7 mouse cellular contexts compared by ENCODE assay signal in the genomic region with DNA sequence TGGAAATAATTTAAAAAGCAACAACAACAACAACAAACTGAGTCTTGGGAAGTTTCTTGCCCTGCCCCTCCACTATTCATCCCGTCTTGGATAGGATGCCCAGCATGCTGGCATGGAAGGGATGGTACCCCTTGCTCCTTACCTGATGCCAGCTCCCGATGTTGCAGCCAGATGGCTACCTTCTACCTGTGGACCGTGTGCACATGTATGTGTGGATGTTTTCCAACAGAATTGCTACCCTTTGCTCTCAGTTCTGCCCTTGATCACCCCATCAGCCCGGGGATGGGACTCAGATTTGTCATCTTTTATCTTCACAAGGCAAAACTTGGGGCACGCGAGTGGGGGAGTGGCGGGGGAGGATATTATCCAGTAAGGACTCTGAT. TPM values are rescaled to one million over a fixed set of nuclear protein-coding genes. Genes with fewer than 3 reads are reported as not detected.
DNase-seq lines count a peak whose midpoint lies in the region; ATAC-seq and TF ChIP-seq lines count a peak whose summit lies in the region.

No protein-coding gene starts in this region.

- 0 out of 2 replicates have a peak, but pooled peaks cover 2% of the 10 kb centered on the region for H3K36me3 ChIP-seq in liver, embryonic 11.5 days (ENCODE audit: control insufficient read depth, insufficient read depth, low read length)
- no peaks in the 10 kb centered on the region; the same call in 1 of the 2 replicates for H3K36me3 ChIP-seq in embryonic facial prominence, embryonic 15.5 days
- H3K36me3 ChIP-seq in intestine, postnatal 0 days (ENCODE audit: control insufficient read depth, insufficient read depth) = no peaks in the 10 kb centered on the region
- H3K36me3 ChIP-seq in neural tube, embryonic 14.5 days (ENCODE audit: control insufficient read depth, insufficient read depth, low read length) = no peaks in the 10 kb centered on the region

- TF ChIP-seq CTCF in intestine, postnatal 0 days (IDR thresholded peaks at IDR 0.05; ENCODE audit: low read depth) = 0 out of 2 replicates have a peak, but pooled peaks have one; percentile 2

- no peak for ATAC-seq in liver, embryonic 11.5 days (replicated peaks; ENCODE audit: low FRiP score)
- no peak for ATAC-seq in embryonic facial prominence, embryonic 15.5 days (ENCODE audit: insufficient number of reproducible peaks, low FRiP score, low TSS enrichment, low read depth)
- ATAC-seq in intestine, postnatal 0 days = no peak
- no peak for ATAC-seq in neural tube, embryonic 14.5 days (ENCODE audit: low read depth)

- peaks cover 73% of the 10 kb centered on the region for H3K4me1 ChIP-seq in liver, embryonic 11.5 days (replicated peaks; ENCODE audit: control insufficient read depth, insufficient read depth, low read length)
- H3K4me1 ChIP-seq in embryonic facial prominence, embryonic 15.5 days = peaks cover 86% of the 10 kb centered on the region
- H3K4me1 ChIP-seq in intestine, postnatal 0 days (replicated peaks; ENCODE audit: control insufficient read depth, insufficient read depth, low read length) = peaks cover 26% of the 10 kb centered on the region
- H3K4me1 ChIP-seq in neural tube, embryonic 14.5 days (ENCODE audit: control insufficient read depth, insufficient read depth, low read length) = peaks cover 62% of the 10 kb centered on the region

- no peaks in the 10 kb centered on the region for H3K9me3 ChIP-seq in liver, embryonic 11.5 days (ENCODE audit: control insufficient read depth, low read length)
- H3K9me3 ChIP-seq in embryonic facial prominence, embryonic 15.5 days (replicated peaks) = no peaks in the 10 kb centered on the region
- no peaks in the 10 kb centered on the region for H3K9me3 ChIP-seq in intestine, postnatal 0 days (ENCODE audit: control insufficient read depth)
- no peaks in the 10 kb centered on the region for H3K9me3 ChIP-seq in neural tube, embryonic 14.5 days (ENCODE audit: control insufficient read depth, low read length)

- H3K4me3 ChIP-seq in liver, embryonic 11.5 days (ENCODE audit: low read depth, low read length) = peak overlapping the region; percentile 72
- peak overlapping the region; percentile 81 for H3K4me3 ChIP-seq in embryonic facial prominence, embryonic 15.5 days (replicated peaks)
- H3K4me3 ChIP-seq in intestine, postnatal 0 days (ENCODE audit: low read depth, low read length) = peak overlapping the region; percentile 75
- peak overlapping the region; percentile 51; the same call in 1 of the 2 replicates for H3K4me3 ChIP-seq in neural tube, embryonic 14.5 days (ENCODE audit: low read depth, low read length)

- H3K4me2 ChIP-seq in liver, embryonic 11.5 days = peak overlapping the region; percentile 97
- peak overlapping the region; percentile 80 for H3K4me2 ChIP-seq in embryonic facial prominence, embryonic 15.5 days (replicated peaks)
- peak overlapping the region; percentile 96 for H3K4me2 ChIP-seq in intestine, postnatal 0 days (replicated peaks; ENCODE audit: low read depth)
- peak overlapping the region; percentile 81 for H3K4me2 ChIP-seq in neural tube, embryonic 14.5 days (ENCODE audit: low read depth, low read length)

- no peak for DNase-seq in liver, embryonic 11.5 days (ENCODE audit: low spot score)
- DNase-seq in liver = no peak
- DNase-seq in frontal cortex, postnatal 36 days (ENCODE audit: low spot score in 2 of 2) = no peak
- DNase-seq in right cerebral cortex, postnatal 36 days (ENCODE audit: low spot score in 2 of 2) = no peak

- 37% methylated on average over 7 of the region's 7 CpGs for WGBS in liver, embryonic 11.5 days
- 14% methylated on average over 7 of the region's 7 CpGs for WGBS in embryonic facial prominence, embryonic 15.5 days
- 41% methylated on average over 7 of the region's 7 CpGs for WGBS in intestine, postnatal 0 days
- WGBS in neural tube, embryonic 14.5 days = 53% methylated on average over 7 of the region's 7 CpGs

- H3K9ac ChIP-seq in liver, embryonic 11.5 days (ENCODE audit: low read depth, low read length) = no peak overlapping the region
- peak overlapping the region; percentile 75; the same call in 1 of the 2 replicates for H3K9ac ChIP-seq in embryonic facial prominence, embryonic 15.5 days
- peak overlapping the region; percentile 80; the same call in 1 of the 2 replicates for H3K9ac ChIP-seq in intestine, postnatal 0 days (ENCODE audit: low read depth, low read length)
- H3K9ac ChIP-seq in neural tube, embryonic 14.5 days (replicated peaks; ENCODE audit: low read depth, low read length) = no peak overlapping the region; the same call in 1 of the 2 replicates

- H3K27me3 ChIP-seq in liver, embryonic 11.5 days (replicated peaks; ENCODE audit: control insufficient read depth, insufficient read depth, low read length) = peaks cover 44% of the 10 kb centered on the region
- H3K27me3 ChIP-seq in embryonic facial prominence, embryonic 15.5 days = no peaks in the 10 kb centered on the region
- H3K27me3 ChIP-seq in intestine, postnatal 0 days (replicated peaks; ENCODE audit: control insufficient read depth, insufficient read depth, low read length) = no peaks in the 10 kb centered on the region
- no peaks in the 10 kb centered on the region for H3K27me3 ChIP-seq in neural tube, embryonic 14.5 days (ENCODE audit: control insufficient read depth, insufficient read depth, low read length)

- no peak overlapping the region for H3K27ac ChIP-seq in liver, embryonic 11.5 days (ENCODE audit: low read depth, low read length)
- H3K27ac ChIP-seq in embryonic facial prominence, embryonic 15.5 days (replicated peaks) = peak overlapping the region; percentile 96
- H3K27ac ChIP-seq in intestine, postnatal 0 days (ENCODE audit: low read depth, low read length) = no peak overlapping the region
- H3K27ac ChIP-seq in neural tube, embryonic 14.5 days (ENCODE audit: low read depth, low read length) = no peak overlapping the region

RNA-seq across cellular contexts. Expression of gene Rara, which starts 11.1 kb away (rescaled TPM):
- 18.6 and 20.1 TPM in 2 replicates for polyA plus RNA-seq in liver, embryonic 11.5 days (2014; fragmentation: Nextera tagmentation; extraction: Ambion mirVana)
- 50.0 and 53.5 TPM in 2 replicates for polyA plus RNA-seq in embryonic facial prominence, embryonic 15.5 days (2015; fragmentation: Nextera tagmentation; extraction: Ambion mirVana)
- 22.2 and 22.4 TPM in 2 replicates for polyA plus RNA-seq in intestine, postnatal 0 days (2015; fragmentation: Nextera tagmentation; extraction: Ambion mirVana)
- 22.1 and 22.3 TPM in 2 replicates for polyA plus RNA-seq in neural tube, embryonic 14.5 days (2014; fragmentation: Nextera tagmentation; extraction: Ambion mirVana)

RNA-seq across cellular contexts. Expression of gene Cdc6, which starts 31.1 kb away (rescaled TPM):
- 96.3 and 114 TPM in 2 replicates for polyA plus RNA-seq in liver, embryonic 11.5 days (2014; fragmentation: Nextera tagmentation; extraction: Ambion mirVana)
- polyA plus RNA-seq in embryonic facial prominence, embryonic 15.5 days (2015; fragmentation: Nextera tagmentation; extraction: Ambion mirVana) = 22.6 and 22.7 TPM in 2 replicates
- polyA plus RNA-seq in intestine, postnatal 0 days (2015; fragmentation: Nextera tagmentation; extraction: Ambion mirVana) = 4.0 and 4.5 TPM in 2 replicates
- polyA plus RNA-seq in neural tube, embryonic 14.5 days (2014; fragmentation: Nextera tagmentation; extraction: Ambion mirVana) = 2.1 and 2.8 TPM in 2 replicates

RNA-seq across cellular contexts. Expression of gene Gjd3, which starts 44.1 kb away (rescaled TPM):
- polyA plus RNA-seq in liver, embryonic 11.5 days (2014; fragmentation: Nextera tagmentation; extraction: Ambion mirVana) = 0.21 and 0.22 TPM in 2 replicates
- polyA plus RNA-seq in embryonic facial prominence, embryonic 15.5 days (2015; fragmentation: Nextera tagmentation; extraction: Ambion mirVana) = 0.96 and 1.1 TPM in 2 replicates
- polyA plus RNA-seq in intestine, postnatal 0 days (2015; fragmentation: Nextera tagmentation; extraction: Ambion mirVana) = 0.61 and 0.80 TPM in 2 replicates
- 0.89 and 2.2 TPM in 2 replicates for polyA plus RNA-seq in neural tube, embryonic 14.5 days (2014; fragmentation: Nextera tagmentation; extraction: Ambion mirVana)

Comparison
In these comparisons a context has a peak if more than half of its experiments do, and no peak if none do; other contexts are left out.
1. H3K9ac ChIP-seq: peak in embryonic facial prominence, embryonic 15.5 days (single experiment) and intestine, postnatal 0 days (single experiment); none in liver, embryonic 11.5 days (single experiment) and neural tube, embryonic 14.5 days (single experiment).
2. Peak in every context shown above with its lines, with median percentiles within 50 percentile points of each other: H3K4me2 ChIP-seq and H3K4me3 ChIP-seq.